Mouse (Mus musculus) liver, postnatal 0 days (tissue): ENCODE measurements around the gene Fcrlb. TPM values are rescaled to one million over a fixed set of nuclear protein-coding genes. Genes with fewer than 3 reads are reported as not detected.

Experiments used
- ATAC-seq: fragments of 200-750 bp; cut with Nextera tagmentation; 2 replicates; pipeline ENCODE4 v1.8.0; 2017; ENCODE audit warnings: mild to moderate bottlenecking, moderate library complexity
- DNase-seq: peaks from one replicate; pipeline ENCODE4 v3.0.0-alpha.2; 2016
- H3K27ac ChIP-seq: fragments of 300-500 bp; sonication (generic); 2 replicates; pipeline ENCODE4 v1.5.1; 2014; ENCODE audit warnings: antibody characterized with exemption, moderate library complexity, mild to moderate bottlenecking, low read depth
- H3K27me3 ChIP-seq: fragments of 300-500 bp; sonication (generic); 2 replicates; pipeline ENCODE4 v1.6.1; 2014; ENCODE audit warnings: low read length, control low read depth, mixed read lengths; ENCODE audit not compliant: insufficient read depth
- H3K36me3 ChIP-seq: fragments of 300-500 bp; sonication (generic); replicated peaks from 2 replicates; pipeline ENCODE4 v1.6.1; 2014; ENCODE audit warnings: mild to moderate bottlenecking, control low read depth, low read length, moderate library complexity, mixed read lengths; ENCODE audit not compliant: insufficient read depth
- H3K4me1 ChIP-seq: fragments of 300-500 bp; sonication (generic); 2 replicates; pipeline ENCODE4 v1.6.1; 2014; ENCODE audit warnings: antibody characterized with exemption, mild to moderate bottlenecking, control low read depth; ENCODE audit not compliant: insufficient read depth
- H3K4me2 ChIP-seq: fragments of 300-500 bp; sonication (generic); 2 replicates; pipeline ENCODE4 v1.6.1; 2014; ENCODE audit warnings: low read depth, mild to moderate bottlenecking, low read length, moderate library complexity, mixed read lengths
- H3K4me3 ChIP-seq: fragments of 300-500 bp; sonication (generic); 2 replicates; pipeline ENCODE4 v1.5.1; 2014; ENCODE audit warnings: low read depth, low read length
- H3K9ac ChIP-seq: fragments of 300-500 bp; sonication (generic); replicated peaks from 2 replicates; pipeline ENCODE4 v1.6.1; 2014; ENCODE audit warnings: mild to moderate bottlenecking, moderate library complexity
- H3K9me3 ChIP-seq: fragments of 300-500 bp; sonication (generic); 2 replicates; pipeline ENCODE4 v1.6.1; 2016; ENCODE audit warnings: mild to moderate bottlenecking, control low read depth, low read length, mixed read lengths
- CTCF ChIP-seq: sonication (generic); IDR thresholded peaks from 2 replicates; pipeline ENCODE4 v1.5.1; 2016; ENCODE audit warnings: antibody characterized with exemption, low read depth
- EP300 ChIP-seq: IDR thresholded peaks from 2 replicates; pipeline ENCODE4 v1.6.1; 2016; ENCODE audit warnings: antibody characterized with exemption, low read depth, mild to moderate bottlenecking
- WGBS: fragments of 180-500 bp; shearing (Covaris S2); extraction: QIAGEN DNeasy Blood & Tissue Kit; methylation state at CpG from one replicate; pipeline ENCODE4 v1.1.7; 2014; ENCODE audit not compliant: insufficient replicate concordance; 5-methylcytosine and 5-hydroxymethylcytosine counted together
- polyA plus RNA-seq: library from polyadenylated mRNA; unstranded; fragments of >200 nt; fragmentation: Nextera tagmentation; extraction: Ambion mirVana; gene quantifications from 2 replicates; pipeline ENCODE4 v1.2.1, GENCODE M21; 2015

The Fcrlb gene
- polyA plus RNA-seq, 1 experiment from 2014 or later: 0.41 TPM

- no peak overlapping the region for H3K4me2 ChIP-seq
- H3K27me3 ChIP-seq: no peaks in the 10 kb centered on the region
- H3K36me3 ChIP-seq: no peaks in the 10 kb centered on the region
- no peak for ATAC-seq
- no peak for TF ChIP-seq CTCF
- TF ChIP-seq EP300: no peak
- H3K9ac ChIP-seq: no peak overlapping the region
- H3K9me3 ChIP-seq: no peaks in the 10 kb centered on the region
- no peak for DNase-seq
- H3K4me3 ChIP-seq: no peak overlapping the region
- H3K4me1 ChIP-seq: peaks cover 44% of the 10 kb centered on the region
- H3K27ac ChIP-seq: no peak overlapping the region
These were observed 48.5 kb downstream of the Fcrlb start for GRCm38 (mm10) chr1:170864234-170864633.

DNA sequence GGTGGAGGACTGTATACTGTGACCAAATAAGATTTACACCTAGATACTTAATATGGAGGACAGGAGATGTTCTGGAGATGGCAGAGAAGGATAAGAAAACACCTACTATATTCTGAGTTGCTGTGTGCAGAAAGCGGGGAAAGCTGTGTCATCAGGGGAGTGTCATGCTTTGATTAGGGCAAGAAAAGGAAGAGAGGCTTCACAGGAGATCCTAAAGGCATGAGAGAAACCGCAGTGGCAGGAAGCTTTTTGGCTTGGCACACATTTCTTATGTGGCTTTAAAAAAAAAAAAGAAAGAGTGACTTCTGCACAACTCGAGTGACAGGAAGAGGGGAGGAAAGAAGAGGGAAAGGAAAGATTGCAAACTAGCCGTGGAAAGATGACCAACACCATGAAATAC, 49.7 kb downstream of the Fcrlb start:
- ATAC-seq (no peak), DNase-seq (no peak)
- peak overlapping the region; percentile 31; the same call in 1 of the 2 replicates for H3K9ac ChIP-seq
- WGBS: 13% methylated on average over 4 of the region's 4 CpGs
- H3K27me3 ChIP-seq: no peaks in the 10 kb centered on the region
- H3K36me3 ChIP-seq: no peaks in the 10 kb centered on the region
- peak overlapping the region; percentile 52 for H3K4me2 ChIP-seq
- no peaks in the 10 kb centered on the region for H3K9me3 ChIP-seq
- no peak overlapping the region for H3K4me3 ChIP-seq
- peaks cover 44% of the 10 kb centered on the region for H3K4me1 ChIP-seq
- H3K27ac ChIP-seq: peak overlapping the region; percentile 49; the same call in 1 of the 2 replicates
- TF ChIP-seq CTCF (no peak), EP300 (no peak)

GRCm38 (mm10) chr1:170862435-170862717, 50.4 kb downstream of the Fcrlb start:
- H3K27me3 ChIP-seq: no peaks in the 10 kb centered on the region
- ATAC-seq (no peak), DNase-seq (no peak)
- WGBS: 34% methylated on average over 3 of the region's 3 CpGs
- TF ChIP-seq EP300: no peak
- TF ChIP-seq CTCF: no peak
- H3K4me2 ChIP-seq: peak overlapping the region; percentile 52
- no peaks in the 10 kb centered on the region for H3K9me3 ChIP-seq
- H3K36me3 ChIP-seq: no peaks in the 10 kb centered on the region
- peak overlapping the region; percentile 31; the same call in 1 of the 2 replicates for H3K9ac ChIP-seq
- H3K4me3 ChIP-seq: peak overlapping the region; percentile 11
- H3K27ac ChIP-seq: 0 out of 2 replicates have a peak overlapping the region, but pooled peaks have one; percentile 49
- H3K4me1 ChIP-seq: peaks cover 44% of the 10 kb centered on the region

- WGBS: 51% methylated on average over 13 of the region's 13 CpGs
- Histone ChIP-seq H3K9ac (no peak overlapping the region), H3K36me3 (no peaks in the 10 kb centered on the region), H3K4me1 (peaks cover 44% of the 10 kb centered on the region), H3K9me3 (no peaks in the 10 kb centered on the region), H3K4me3 (peak overlapping the region; percentile 11), H3K27me3 (no peaks in the 10 kb centered on the region), H3K4me2 (peak overlapping the region; percentile 52), H3K27ac (peak overlapping the region; percentile 37; the same call in 1 of the 2 replicates)
- no peak for DNase-seq
- ATAC-seq: no peak
- no peak for TF ChIP-seq CTCF
These were observed 50.9 kb downstream of the Fcrlb start for GRCm38 (mm10) chr1:170861671-170862434.

- Histone ChIP-seq H3K27ac (no peak overlapping the region), H3K27me3 (no peaks in the 10 kb centered on the region), H3K9ac (no peak overlapping the region), H3K4me3 (no peak overlapping the region), H3K4me2 (no peak overlapping the region), H3K36me3 (no peaks in the 10 kb centered on the region), H3K9me3 (no peaks in the 10 kb centered on the region), H3K4me1 (peaks cover 30% of the 10 kb centered on the region)
- 67% methylated on average over 1 of the region's 2 CpGs for WGBS
- no peak for DNase-seq
- no peak for TF ChIP-seq EP300
- TF ChIP-seq CTCF: no peak
- ATAC-seq: no peak
These were observed 53.9 kb downstream of the Fcrlb start for GRCm38 (mm10) chr1:170858872-170859271.

DNA sequence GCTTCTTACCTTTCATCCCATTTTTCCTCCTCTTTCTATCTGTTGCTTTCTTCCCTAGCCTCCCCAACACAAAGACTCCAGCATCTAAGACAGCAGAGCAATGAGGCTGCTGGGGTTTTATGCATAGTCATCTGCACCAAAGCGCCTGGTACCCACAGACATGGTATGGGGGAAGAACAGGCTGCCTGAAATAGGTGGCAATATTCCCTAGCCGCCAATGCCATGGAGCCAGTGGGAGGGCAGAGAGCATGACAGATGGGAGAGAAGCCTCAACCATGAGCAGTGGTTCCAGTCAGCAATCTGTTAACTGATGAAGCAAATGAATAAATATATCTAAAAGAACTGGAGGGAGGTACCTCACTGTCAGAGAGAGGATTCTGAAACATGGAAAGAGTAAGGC, 55.4 kb downstream of the Fcrlb start:
- 78% methylated on average over 2 of the region's 2 CpGs for WGBS
- Histone ChIP-seq H3K27me3 (no peaks in the 10 kb centered on the region), H3K4me3 (no peak overlapping the region), H3K27ac (no peak overlapping the region), H3K4me1 (peaks cover 17% of the 10 kb centered on the region), H3K9me3 (no peaks in the 10 kb centered on the region), H3K36me3 (0 out of 2 replicates have a peak, but pooled peaks cover 7% of the 10 kb centered on the region), H3K4me2 (no peak overlapping the region), H3K9ac (no peak overlapping the region)
- no peak for ATAC-seq
- no peak for DNase-seq
- no peak for TF ChIP-seq EP300
- TF ChIP-seq CTCF: no peak

Other genes starting within 250 kb of the Fcrlb start
- gene Atf6, start 45.2 kb downstream of the Fcrlb start, polyA plus RNA-seq: 5.0 and 6.0 TPM in 2 replicates
- gene Gm26620, start 27.9 kb downstream of the Fcrlb start, polyA plus RNA-seq: 0.97 and 1.7 TPM in 2 replicates
- 26.1 and 29.1 TPM in 2 replicates for gene Dusp12, start 27.4 kb downstream of the Fcrlb start, polyA plus RNA-seq
- 9.0 and 10.4 TPM in 2 replicates for gene Fcrla, start 14.6 kb upstream of the Fcrlb start, polyA plus RNA-seq
- 18.0 and 18.7 TPM in 2 replicates for gene Fcgr2b, start 63.6 kb upstream of the Fcrlb start, polyA plus RNA-seq
- gene Fcgr4, start 106.0 kb upstream of the Fcrlb start, polyA plus RNA-seq: 9.4 and 9.7 TPM in 2 replicates
- gene Fcgr3, start 152.0 kb upstream of the Fcrlb start, polyA plus RNA-seq: 40.3 and 41.8 TPM in 2 replicates
- gene Cfap126, start 201.0 kb upstream of the Fcrlb start, polyA plus RNA-seq: 0.90 and 1.5 TPM in 2 replicates
- gene Sdhc, start 237.7 kb upstream of the Fcrlb start, polyA plus RNA-seq: 207 and 212 TPM in 2 replicates
- gene Mpz, start 237.8 kb upstream of the Fcrlb start, polyA plus RNA-seq: 0.05 and 0.12 TPM in 2 replicates